Mouse (Mus musculus): ENCODE measurements around the gene Calm4. TPM values are rescaled to one million over a fixed set of nuclear protein-coding genes. Genes with fewer than 3 reads are reported as not detected.

Gene Calm4
- total RNA-seq, 2 experiments from 2014 or later, result not detected

- peak; percentile 31; the same call in 1 of the 2 replicates for ATAC-seq (replicated peaks; ENCODE audit: low FRiP score, poor library complexity, severe bottlenecking)
Observed at GRCm38 (mm10) chr13:3853648-3854333, 16.2 kb downstream of the Calm4 start, which contains the start of gene Calm5. Calm5 (plus strand) TSS chr13:3854173.

- ATAC-seq (replicated peaks; ENCODE audit: low FRiP score, poor library complexity, severe bottlenecking), result no peak
Observed at GRCm38 (mm10) chr13:3854856-3855255, 17.3 kb downstream of the Calm4 start.

GRCm38 (mm10) chr13:3856252-3856651, 18.7 kb downstream of the Calm4 start:
- ATAC-seq (replicated peaks; ENCODE audit: low FRiP score, poor library complexity, severe bottlenecking), result no peak

- peak; percentile 78 for ATAC-seq (replicated peaks; ENCODE audit: low FRiP score, poor library complexity, severe bottlenecking)
Observed at GRCm38 (mm10) chr13:3861251-3861650, 23.7 kb downstream of the Calm4 start.

- no peak for ATAC-seq (replicated peaks; ENCODE audit: low FRiP score, poor library complexity, severe bottlenecking)
Observed at GRCm38 (mm10) chr13:3862325-3862724, 24.8 kb downstream of the Calm4 start.

GRCm38 (mm10) chr13:3862922-3863580, 25.5 kb downstream of the Calm4 start:
- peak; percentile 63 for ATAC-seq (replicated peaks; ENCODE audit: low FRiP score, poor library complexity, severe bottlenecking)

- peak; percentile 58 for ATAC-seq (replicated peaks; ENCODE audit: low FRiP score, poor library complexity, severe bottlenecking)
Observed at GRCm38 (mm10) chr13:3865648-3866354, 28.2 kb downstream of the Calm4 start.

GRCm38 (mm10) chr13:3866355-3867052, 28.9 kb downstream of the Calm4 start:
- peak; percentile 44 for ATAC-seq (replicated peaks; ENCODE audit: low FRiP score, poor library complexity, severe bottlenecking)

- ATAC-seq (replicated peaks; ENCODE audit: low FRiP score, poor library complexity, severe bottlenecking), result peak; percentile 69
Observed at GRCm38 (mm10) chr13:3867158-3867557, 29.6 kb downstream of the Calm4 start.

- no peak for ATAC-seq (replicated peaks; ENCODE audit: low FRiP score, poor library complexity, severe bottlenecking)
Observed at GRCm38 (mm10) chr13:3869901-3870300, 32.3 kb downstream of the Calm4 start.

GRCm38 (mm10) chr13:3872832-3873231, 35.3 kb downstream of the Calm4 start:
- ATAC-seq (replicated peaks; ENCODE audit: low FRiP score, poor library complexity, severe bottlenecking), result no peak

GRCm38 (mm10) chr13:3876448-3876847, 38.9 kb downstream of the Calm4 start:
- ATAC-seq (replicated peaks; ENCODE audit: low FRiP score, poor library complexity, severe bottlenecking), result no peak

- ATAC-seq (replicated peaks; ENCODE audit: low FRiP score, poor library complexity, severe bottlenecking), result no peak
Observed at GRCm38 (mm10) chr13:3877185-3877584, 39.6 kb downstream of the Calm4 start.

- no peak for ATAC-seq (replicated peaks; ENCODE audit: low FRiP score, poor library complexity, severe bottlenecking)
Observed at GRCm38 (mm10) chr13:3877679-3878220, 40.2 kb downstream of the Calm4 start.

- no peak for ATAC-seq (replicated peaks; ENCODE audit: low FRiP score, poor library complexity, severe bottlenecking)
Observed at GRCm38 (mm10) chr13:3886663-3887062, 49.1 kb downstream of the Calm4 start.

Other genes starting within 250 kb of the Calm4 start
- gene Fam208b, start 226.6 kb upstream of the Calm4 start, total RNA-seq (2015; ENCODE audit: low replicate concordance), result 12.7 and 34.0 TPM in 2 replicates
- 9.8 and 13.7 TPM in 2 replicates for gene Fam208b, start 226.6 kb upstream of the Calm4 start, total RNA-seq (2017; ENCODE audit: low replicate concordance)
- 0.42 and 2.5 TPM in 2 replicates for gene Asb13, start 203.7 kb upstream of the Calm4 start, total RNA-seq (2015; ENCODE audit: low replicate concordance)
- 2.6 TPM in 1 of 2 replicates, not detected in the other for gene Asb13, start 203.7 kb upstream of the Calm4 start, total RNA-seq (2017; ENCODE audit: low replicate concordance)
- gene Calml3, start 33.4 kb upstream of the Calm4 start, total RNA-seq (2015; ENCODE audit: low replicate concordance), result not detected in 2 replicates
- gene Calml3, start 33.4 kb upstream of the Calm4 start, total RNA-seq (2017; ENCODE audit: low replicate concordance), result not detected in 2 replicates
- not detected in 2 replicates for gene Calm5, start 16.4 kb downstream of the Calm4 start, total RNA-seq (2015; ENCODE audit: low replicate concordance)
- not detected in 2 replicates for gene Calm5, start 16.4 kb downstream of the Calm4 start, total RNA-seq (2017; ENCODE audit: low replicate concordance)
- gene Net1, start 80.5 kb downstream of the Calm4 start, total RNA-seq (2015; ENCODE audit: low replicate concordance), result 13.4 and 17.8 TPM in 2 replicates
- gene Net1, start 80.5 kb downstream of the Calm4 start, total RNA-seq (2017; ENCODE audit: low replicate concordance), result 21.0 and 42.0 TPM in 2 replicates
- gene Tubal3, start 80.5 kb downstream of the Calm4 start, total RNA-seq (2015; ENCODE audit: low replicate concordance), result not detected in 2 replicates
- gene Tubal3, start 80.5 kb downstream of the Calm4 start, total RNA-seq (2017; ENCODE audit: low replicate concordance), result not detected in 2 replicates
- not detected in 2 replicates for gene Ucn3, start 107.6 kb downstream of the Calm4 start, total RNA-seq (2015; ENCODE audit: low replicate concordance)
- gene Ucn3, start 107.6 kb downstream of the Calm4 start, total RNA-seq (2017; ENCODE audit: low replicate concordance), result not detected in 2 replicates
- gene Akr1c14, start 211.3 kb downstream of the Calm4 start, total RNA-seq (2015; ENCODE audit: low replicate concordance), result not detected in 2 replicates
- gene Akr1c14, start 211.3 kb downstream of the Calm4 start, total RNA-seq (2017; ENCODE audit: low replicate concordance), result not detected in 2 replicates

Measured in erythroblast, adult 5-6 weeks (primary cell).